Mouse (Mus musculus) cerebellum, postnatal 10 days (tissue): ENCODE measurements around the gene Vwf.

Source experiments
- DNase-seq, 2 experiments: peaks; one replicate each; pipeline ENCODE4 v3.0.0; 2021; ENCODE audit warnings: mixed read lengths in 2 of 2

The Vwf gene

GRCm38 (mm10) chr6:125546474-125546873 lies at the start of gene Vwf:
Gene Vwf, plus strand, starts transcription at chr6:125546774.
- no peak for DNase-seq

GRCm38 (mm10) chr6:125498062-125498461 lies 48.5 kb upstream of the Vwf start:
- DNase-seq = peak; percentile 67 to 75

DNA sequence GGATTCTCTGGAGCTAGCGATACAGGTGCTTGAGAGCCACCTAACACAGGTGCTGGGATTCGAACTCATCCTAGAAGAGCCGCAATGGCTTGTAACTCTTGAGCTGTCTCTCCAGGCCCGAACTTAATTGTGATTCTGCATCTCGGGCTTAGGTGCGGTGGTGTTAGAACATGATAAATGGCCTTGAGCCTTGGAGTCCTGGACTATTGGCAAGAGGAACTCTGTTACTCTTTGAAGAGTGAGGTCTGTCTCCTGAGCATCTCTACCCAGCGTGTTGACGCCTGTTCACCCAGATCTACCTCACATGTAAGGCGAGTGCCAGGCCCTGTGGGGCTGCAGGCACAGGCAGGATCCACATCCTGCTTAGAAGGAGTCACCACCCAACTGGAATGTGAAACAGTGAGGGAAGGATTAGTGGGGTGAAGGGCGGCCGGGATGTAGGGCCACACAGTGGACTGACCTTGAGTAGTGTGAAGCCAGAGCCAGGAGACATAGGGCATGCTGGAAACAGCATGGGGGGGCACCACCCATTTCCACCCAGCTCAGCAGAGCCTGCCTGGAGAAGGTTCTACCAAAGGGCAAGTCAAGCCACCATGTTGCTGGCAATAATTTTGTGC lies 43.3 kb upstream of the Vwf start:
- no peak for DNase-seq

DNA sequence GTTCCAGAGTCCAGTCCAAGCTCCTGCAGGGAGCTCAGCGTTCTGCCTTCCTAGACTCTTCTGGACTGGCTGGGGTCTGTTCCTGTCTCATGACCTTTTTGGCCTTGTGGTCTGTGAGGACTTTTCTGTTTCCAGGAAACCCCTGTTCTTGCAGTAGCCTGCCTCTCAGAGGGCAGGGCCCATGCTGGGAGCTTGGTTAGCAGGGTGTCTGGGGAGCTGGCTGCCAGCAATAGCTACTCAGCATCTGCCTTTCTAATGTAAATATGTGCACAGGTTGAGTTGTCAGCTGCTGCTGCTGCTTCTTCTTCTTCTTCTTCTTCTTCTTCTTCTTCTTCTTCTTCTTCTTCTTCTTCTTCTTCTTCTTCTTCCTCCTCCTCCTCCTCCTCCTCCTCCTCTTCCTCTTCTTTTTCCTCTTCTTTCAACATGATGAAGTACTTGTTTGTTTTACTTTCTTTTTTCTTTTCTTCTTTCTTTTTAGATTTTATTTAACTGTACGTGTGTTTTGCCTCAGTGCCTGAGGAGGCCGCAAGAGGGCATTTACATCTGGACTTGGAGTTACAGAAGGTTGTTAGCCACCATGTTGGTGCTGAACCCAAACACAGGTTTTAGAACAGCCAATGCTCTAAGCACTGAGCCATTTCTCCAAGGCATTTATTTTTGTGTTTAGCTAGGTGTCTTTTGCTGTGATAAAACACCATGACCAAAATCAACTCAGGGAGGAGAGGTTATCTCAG lies 41.8 kb upstream of the Vwf start:
- no peak for DNase-seq

DNA sequence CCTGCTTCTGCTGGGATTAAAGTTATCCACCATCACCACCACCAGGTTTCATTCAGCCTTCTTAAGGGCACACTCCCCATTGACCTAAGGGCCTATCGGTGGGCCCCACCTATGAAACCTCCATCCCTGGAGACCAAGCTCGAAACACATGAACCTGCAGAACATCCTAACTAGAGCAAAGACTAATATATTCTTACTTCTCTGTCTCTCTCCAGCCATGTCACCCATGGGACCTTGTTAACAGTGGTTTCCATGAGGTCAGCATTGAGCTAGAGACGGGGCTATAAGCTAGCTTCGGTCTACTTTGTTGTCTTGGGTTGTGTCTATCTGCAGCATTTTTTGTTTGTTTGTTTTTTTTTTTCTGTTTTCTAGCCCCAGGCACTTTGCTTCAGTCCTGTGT lies 40.1 kb upstream of the Vwf start:
- no peak for DNase-seq

DNA sequence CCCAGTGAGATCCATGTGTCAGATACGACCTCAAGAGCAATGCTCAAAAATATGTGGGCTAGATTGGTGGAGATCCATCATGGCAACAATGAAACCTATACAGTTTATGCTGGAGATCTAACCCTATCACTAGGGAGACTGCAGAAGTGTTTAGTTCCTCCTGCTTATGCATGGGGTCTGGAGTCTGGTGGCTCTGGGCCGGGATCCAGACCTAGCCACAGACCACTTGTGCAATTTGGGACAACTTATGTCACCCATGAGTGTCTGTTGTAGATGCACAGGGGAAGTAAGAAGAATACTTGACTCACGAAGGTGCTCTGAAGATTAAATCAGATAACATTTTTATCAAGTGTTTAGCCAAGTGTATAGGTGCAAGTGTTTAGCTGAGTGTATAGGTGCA lies 36.8 kb upstream of the Vwf start:
- DNase-seq = no peak

- no peak for DNase-seq
These were observed 35.9 kb upstream of the Vwf start for GRCm38 (mm10) chr6:125510645-125511044.

DNA sequence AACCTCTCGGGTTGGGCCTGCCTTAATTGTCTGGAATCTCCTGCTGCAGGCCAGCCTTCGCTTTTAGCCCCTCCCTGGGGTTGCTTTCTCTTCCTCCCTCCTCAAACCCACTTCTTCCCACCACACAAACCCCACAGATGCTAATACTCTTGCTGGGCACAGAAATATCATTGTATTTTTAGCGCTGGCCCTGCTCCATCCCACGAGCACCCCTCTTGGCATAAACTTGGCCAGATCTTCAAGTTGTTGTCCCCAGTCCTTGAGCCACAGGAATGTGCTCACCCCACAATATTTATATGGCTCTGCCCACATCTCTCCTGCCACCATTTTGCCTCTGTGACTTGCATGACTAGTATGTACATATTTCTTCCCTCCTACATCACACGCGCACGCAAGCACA lies 35.4 kb upstream of the Vwf start:
- DNase-seq = no peak

- no peak for DNase-seq
These were observed 33.5 kb upstream of the Vwf start for GRCm38 (mm10) chr6:125512950-125513596.

DNA sequence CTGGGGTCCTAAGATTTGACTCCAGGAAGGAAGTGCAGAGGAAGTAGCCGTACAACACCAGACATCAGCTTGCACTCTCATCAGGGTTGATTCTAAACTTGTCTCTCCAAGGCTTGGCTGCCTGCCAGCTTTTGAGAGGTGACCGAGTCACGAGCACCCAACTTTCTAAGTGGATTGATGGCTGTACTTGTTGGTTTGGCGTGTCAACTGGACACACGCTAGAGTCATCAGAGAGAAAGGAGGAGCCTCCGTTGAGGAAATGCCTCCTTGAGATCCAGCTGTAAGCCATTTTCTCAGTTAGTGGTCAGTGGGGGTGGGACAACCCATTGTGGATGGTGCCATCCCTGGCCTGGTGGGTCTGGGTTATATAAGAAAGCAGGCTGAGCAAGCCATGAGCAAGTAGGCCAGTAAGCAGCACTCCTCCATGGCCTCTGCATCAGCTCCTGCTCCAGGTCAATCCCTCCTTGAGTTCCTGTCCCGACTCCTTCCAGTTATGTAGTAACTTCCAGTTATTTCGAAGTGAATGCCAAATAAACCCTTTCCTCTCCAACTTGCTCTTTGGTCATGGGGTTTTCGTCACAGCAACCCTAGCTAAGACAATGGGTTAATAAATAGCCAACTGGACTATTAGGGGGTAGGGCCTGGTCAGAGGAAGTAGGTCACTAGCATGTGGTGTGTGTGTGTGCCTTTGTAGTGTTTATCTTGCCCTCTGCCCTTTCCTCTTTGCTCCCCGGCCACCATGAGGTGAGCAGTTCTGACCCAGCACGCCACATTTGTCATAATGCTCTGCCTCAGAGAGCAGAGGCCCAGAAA lies 30.9 kb upstream of the Vwf start:
- DNase-seq = peak; percentile 43 to 45

- peak; percentile 29 to 42 for DNase-seq
These were observed 24.9 kb upstream of the Vwf start for GRCm38 (mm10) chr6:125521558-125522193.

DNA sequence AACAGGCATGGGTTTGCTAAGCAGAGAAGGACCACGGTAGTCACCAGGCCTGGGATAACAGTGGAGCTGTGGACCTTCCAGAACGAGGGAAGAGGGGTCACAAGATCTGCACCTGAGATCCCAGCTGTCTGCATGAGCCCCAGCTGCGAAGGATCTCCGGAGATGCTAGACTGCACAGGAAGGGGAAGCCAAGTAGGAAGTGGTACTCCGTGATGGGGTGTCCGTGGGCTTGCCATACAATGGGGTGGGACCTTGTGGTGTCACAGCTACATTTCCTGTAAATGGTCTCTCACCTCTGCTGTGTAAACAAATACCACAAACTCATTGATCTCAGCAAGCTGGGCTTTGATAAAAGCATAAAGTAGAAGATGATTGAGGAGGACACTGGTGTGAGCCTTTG lies 22.5 kb upstream of the Vwf start:
- DNase-seq = no peak

GRCm38 (mm10) chr6:125526066-125526465 lies 20.5 kb upstream of the Vwf start:
- no peak for DNase-seq

- no peak for DNase-seq
These were observed 17.9 kb upstream of the Vwf start for GRCm38 (mm10) chr6:125528614-125529200.

DNA sequence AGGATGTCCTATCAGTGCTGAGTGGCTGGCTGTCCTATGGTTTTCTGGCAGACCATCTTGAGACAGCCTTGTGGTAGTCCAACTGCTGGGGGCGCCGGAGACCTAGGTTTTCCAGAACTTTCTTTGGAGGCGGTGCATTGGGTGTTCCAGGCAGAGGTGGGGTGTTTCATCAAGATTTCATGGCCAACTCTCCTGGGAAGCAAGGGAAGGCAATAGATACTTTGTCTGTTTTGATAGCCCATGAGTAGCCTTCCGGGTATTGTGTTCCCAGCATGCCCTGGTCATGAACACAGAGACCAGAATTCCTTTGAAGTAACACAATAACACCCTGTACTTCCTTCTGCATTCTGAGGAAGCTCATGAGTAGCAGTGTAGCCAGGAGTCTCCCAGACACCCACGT lies 17.1 kb upstream of the Vwf start:
- no peak for DNase-seq

DNA sequence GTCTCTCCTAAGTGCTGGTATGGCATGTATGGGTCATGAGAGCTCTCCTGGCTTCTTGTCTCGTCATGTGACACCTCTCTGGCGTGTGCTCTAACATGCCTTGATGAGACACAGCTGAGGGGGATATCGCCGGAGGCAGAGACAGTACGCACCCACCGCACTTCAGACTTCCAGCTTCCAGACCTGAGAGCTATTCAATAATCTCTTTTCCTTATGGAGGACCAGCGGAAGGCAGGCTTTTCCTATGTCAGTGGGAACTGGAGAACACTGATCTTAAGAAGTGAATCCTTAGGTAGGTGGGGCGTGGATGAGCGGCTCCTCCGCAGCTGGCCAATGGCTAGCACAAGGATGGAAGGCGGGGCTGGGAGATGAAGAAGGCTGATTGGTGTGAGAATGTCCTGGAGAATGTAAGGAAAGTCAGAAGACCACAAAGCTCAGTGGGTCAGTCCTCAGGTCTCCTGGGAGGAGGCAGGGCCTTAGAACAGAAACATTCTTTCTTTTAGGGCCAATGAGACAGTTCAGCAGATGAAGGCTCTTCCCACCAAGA lies 13.4 kb upstream of the Vwf start:
- no peak for DNase-seq

DNA sequence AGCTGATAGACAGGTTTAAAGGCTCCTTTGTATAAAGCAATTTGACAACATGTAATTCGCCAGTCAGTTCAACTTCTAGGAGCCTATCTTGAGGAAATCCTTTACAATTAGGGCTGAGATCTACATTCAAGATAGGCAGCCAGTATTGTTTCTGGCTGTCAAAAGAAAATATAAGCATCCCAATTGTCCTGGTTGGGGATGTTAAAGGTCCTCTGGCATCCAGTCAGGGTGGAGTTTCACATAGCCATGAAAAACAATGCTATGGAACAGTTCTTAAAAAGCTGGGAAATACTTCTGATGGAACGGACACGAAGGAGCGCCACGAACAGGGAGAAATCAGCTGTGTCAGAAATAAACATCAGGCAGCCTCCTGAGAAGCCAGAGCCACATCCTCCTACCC lies 11.6 kb upstream of the Vwf start:
- DNase-seq = no peak

DNA sequence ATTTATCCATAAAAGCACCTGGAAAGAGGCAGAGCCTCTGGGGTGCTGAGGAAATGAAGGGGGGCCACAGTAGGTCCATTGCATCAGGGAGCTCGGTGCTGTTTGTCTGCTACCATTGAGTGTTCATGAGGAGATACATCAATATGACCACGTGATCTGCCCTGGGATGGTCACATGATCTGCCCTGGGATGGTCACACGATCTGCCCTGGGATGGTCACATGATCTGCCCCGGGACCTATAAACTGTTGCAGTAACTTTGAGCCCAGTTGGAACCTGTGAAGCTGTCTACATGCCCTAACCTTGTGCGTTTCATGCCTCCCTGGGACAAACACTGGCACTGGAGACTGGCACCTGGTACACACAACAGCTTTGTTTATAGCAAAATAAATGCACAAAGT lies 8.1 kb upstream of the Vwf start:
- DNase-seq = no peak

- DNase-seq = peak; percentile 18 to 32
These were observed 7.2 kb upstream of the Vwf start for GRCm38 (mm10) chr6:125539423-125539822.

DNA sequence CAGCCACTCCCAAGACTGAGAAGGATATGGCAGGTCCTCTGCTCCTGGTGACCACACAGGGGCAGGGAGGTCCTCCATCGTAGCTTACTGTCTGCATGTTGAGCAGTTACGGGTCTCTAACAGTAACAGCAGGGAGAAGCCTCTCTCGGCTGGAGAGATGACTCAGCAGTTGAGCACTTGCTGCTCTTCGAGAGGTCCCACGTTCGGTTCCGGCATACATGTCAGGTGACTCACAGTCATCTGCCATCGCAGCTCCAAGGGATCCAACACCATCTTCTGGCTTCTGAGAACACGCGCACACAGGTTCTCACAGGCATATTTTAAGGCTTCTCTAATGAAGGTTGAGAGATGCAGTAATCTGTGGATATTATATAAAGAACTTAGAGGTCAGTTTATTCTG lies 6.4 kb upstream of the Vwf start:
- no peak for DNase-seq

DNA sequence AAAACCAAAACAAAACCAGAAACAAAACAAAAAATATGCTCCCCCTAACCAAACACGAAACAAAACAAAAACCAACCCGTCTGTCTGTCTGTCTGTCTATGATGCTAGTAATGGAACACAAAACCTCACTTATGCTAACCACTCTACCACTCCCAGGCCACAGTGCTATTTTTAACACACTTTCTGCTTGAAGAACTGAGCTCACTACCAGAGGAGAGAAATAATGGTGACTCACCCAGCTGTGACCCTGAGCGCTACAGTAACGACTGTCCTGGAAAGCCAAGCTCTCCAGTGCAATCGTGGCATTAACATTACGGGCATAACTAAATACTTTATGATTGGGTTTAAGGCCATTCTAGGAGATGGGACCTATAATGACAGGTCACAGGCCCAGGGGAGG lies 5.7 kb upstream of the Vwf start:
- no peak for DNase-seq

GRCm38 (mm10) chr6:125541296-125541695 lies 5.3 kb upstream of the Vwf start:
- DNase-seq = no peak
